Mouse (Mus musculus) gastrocnemius, postnatal 36 days (tissue): ENCODE results near the gene Gldn. TPM values are rescaled to one million over a fixed set of nuclear protein-coding genes. Genes with fewer than 3 reads are reported as not detected.

Experiments used
- DNase-seq, 2 experiments: peaks; one replicate each; pipeline ENCODE4 v3.0.0; 2022
- intact Hi-C: fragments of 180-260 bp; cut with DNase I; formaldehyde crosslinking; loops from one replicate; pipeline ENCODE4 v1.15.1; 2025
- total RNA-seq, 2 experiments: library from RNA; stranded (reverse); gene quantifications; 2 replicates each; pipeline ENCODE4 v1.2.3; 2021

The Gldn gene
- total RNA-seq, 2 experiments from 2014 or later, result 0.36 to 0.72 TPM

DNA sequence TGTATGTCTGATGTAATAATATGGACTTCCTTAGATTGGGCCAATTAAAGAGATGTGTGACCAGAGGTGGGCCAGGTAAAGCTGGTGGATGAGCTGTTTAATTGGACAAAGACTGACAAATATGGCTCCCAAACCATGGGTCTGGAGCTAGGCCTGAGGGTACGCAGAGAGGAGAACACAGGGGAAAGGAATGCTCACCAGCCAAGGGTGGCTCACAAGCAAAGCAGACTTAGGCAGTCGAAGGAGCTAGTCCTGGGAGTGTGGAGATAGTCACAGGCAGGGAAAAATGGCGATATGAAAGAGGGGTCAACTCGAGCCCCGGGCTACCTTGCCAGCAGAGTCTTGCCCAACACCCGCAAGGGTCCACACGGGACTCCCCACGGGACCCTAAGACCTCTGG lies 70.5 kb downstream of the Gldn start:
- intact Hi-C loops, result no loop called here

More for the DNA sequence above, 70.5 kb downstream of the Gldn start:
- no peak for DNase-seq

Other genes starting within 250 kb of the Gldn start
- not detected for gene Tnfaip8l3, start 218.1 kb upstream of the Gldn start, total RNA-seq
- gene Cyp19a1, start 18.4 kb upstream of the Gldn start, total RNA-seq, result not detected
- gene Dmxl2, start 215.1 kb downstream of the Gldn start, total RNA-seq, result 1 to 10 TPM; 2.6 to 2.7 TPM